Mouse (Mus musculus): ENCODE measurements at regions not wholly inside any gene's neighbourhood (a gene's known extent, or its start where the extent isn't known, plus 50 kb on each side); places are given as distances from the start of the nearest gene placed in this dataset.

- DNase-seq (ENCODE audit: low spot score): no peak
These were observed 51.5 kb upstream of the D7Ertd443e start for GRCm38 (mm10) chr7:134436917-134437316.

- peak; percentile 10 for DNase-seq (ENCODE audit: low spot score)
These were observed 53.8 kb upstream of the D7Ertd443e start for GRCm38 (mm10) chr7:134439281-134439680.

GRCm38 (mm10) chr7:134445008-134445806, 59.7 kb upstream of the D7Ertd443e start:
- no peak for DNase-seq (ENCODE audit: low spot score)

GRCm38 (mm10) chr7:134447648-134448202, 62.3 kb upstream of the D7Ertd443e start:
- DNase-seq (ENCODE audit: low spot score): no peak

- DNase-seq (ENCODE audit: low spot score): no peak
These were observed 63.4 kb upstream of the D7Ertd443e start for GRCm38 (mm10) chr7:134448831-134449230.

DNA sequence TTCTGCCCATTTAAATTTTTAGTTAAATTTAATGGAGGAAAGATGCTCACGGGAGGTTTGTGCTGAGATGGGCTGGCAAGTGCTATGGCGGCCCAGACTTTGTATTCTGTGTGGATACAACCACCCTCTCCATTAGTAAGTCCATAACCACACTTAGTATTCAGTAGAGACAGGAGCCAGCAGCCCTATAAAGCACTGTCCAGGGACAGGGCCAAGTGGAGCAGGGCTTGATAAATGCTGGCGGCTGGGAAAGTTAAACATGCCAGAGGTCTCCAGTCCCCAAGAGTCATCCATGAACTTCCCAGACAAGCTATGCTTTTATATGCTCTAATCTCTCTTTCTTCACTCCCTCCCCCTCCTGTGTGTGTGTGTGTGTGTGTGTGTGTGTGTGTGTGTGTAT, 77.2 kb upstream of the D7Ertd443e start:
- DNase-seq (ENCODE audit: low spot score): no peak

GRCm38 (mm10) chr7:134463380-134463779, 77.9 kb upstream of the D7Ertd443e start:
- DNase-seq (ENCODE audit: low spot score): no peak

DNA sequence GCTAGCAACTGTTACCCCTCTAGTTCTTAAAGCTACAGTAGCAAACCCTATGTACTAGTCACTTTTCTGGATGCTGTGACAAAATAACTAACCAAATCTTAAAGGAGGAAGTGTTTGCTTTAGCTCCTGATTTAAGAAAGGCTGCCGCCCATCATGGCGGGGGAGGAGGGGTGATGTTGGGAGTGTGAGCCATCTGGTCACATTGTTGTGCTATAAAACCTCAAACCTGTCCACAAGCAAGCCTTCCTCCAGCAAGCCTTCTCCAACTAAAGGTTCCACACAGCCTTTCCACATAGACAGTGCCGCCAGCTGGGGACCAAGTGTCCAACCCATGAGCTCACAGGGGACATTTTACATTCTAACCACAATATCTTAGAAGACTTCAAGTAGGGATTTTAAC, 81.8 kb upstream of the D7Ertd443e start:
- DNase-seq (ENCODE audit: low spot score): no peak

- peak; percentile 30 for DNase-seq (ENCODE audit: low spot score)
These were observed 85.8 kb upstream of the D7Ertd443e start for GRCm38 (mm10) chr7:134471286-134471685.

- DNase-seq (ENCODE audit: low spot score): peak; percentile 48
These were observed 105.9 kb upstream of the D7Ertd443e start for GRCm38 (mm10) chr7:134491326-134491725.

DNA sequence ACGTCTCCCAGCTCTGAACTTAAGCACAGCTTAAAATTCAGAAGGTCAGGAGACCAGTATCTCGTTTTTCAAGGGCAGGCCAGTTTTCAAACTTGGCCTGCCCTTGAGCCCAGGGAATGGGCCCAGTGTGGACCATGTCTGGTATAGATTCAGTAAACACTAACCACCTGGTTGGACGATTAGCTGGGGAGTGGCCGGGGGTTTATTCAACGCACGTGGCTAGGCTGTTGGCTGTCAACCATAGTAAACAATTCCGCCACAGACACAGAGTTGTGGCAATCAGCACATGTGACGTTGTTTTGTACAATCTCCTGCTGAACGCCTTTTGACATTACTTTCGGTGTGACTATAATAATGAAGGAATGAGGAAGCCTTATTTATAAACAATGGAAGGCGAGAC, 111.8 kb upstream of the D7Ertd443e start:
- DNase-seq (ENCODE audit: low spot score): no peak

- DNase-seq (ENCODE audit: low spot score): no peak
These were observed 112.4 kb upstream of the D7Ertd443e start for GRCm38 (mm10) chr7:134497870-134498269.

- DNase-seq (ENCODE audit: low spot score): no peak
These were observed 113.3 kb upstream of the D7Ertd443e start for GRCm38 (mm10) chr7:134498716-134499115.

DNA sequence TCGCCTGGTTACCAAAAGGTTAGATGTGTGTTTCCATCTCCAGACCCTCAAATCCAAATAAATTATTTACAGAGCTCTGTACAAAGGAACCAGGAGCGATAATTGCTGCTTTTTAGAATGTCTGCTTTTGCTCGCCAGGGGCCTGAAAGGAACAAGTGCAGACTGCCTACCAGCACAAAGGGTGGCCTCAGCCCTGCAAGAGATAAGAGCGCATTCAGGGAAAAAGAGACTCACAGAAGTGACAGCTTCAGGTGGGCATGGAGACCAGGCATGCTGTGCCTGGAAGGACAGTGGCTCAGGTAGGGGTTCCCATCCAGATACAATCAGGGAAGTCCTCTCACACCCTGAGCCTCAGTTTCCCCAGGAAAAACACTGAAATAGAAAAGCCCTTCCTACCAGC, 114.0 kb upstream of the D7Ertd443e start:
- DNase-seq (ENCODE audit: low spot score): no peak

DNA sequence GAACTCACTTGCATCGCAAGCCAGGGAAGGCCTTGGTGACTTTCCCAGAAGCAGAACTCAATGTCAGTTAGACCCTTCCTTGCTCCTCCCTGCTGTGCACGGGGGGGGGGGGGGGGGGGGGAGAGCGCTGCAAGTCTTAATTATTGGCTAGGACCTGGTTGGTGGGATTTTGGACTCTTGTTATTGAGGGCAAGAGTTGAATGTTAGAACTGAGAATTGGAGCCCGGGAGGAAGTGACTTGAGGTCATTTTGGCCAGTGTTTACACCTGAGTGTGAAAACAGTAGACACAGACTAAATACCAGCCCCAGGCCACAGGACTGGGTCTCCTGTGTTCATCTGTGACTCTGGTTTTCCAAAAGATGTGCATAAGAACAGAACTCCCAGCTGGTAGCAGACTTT, 114.7 kb upstream of the D7Ertd443e start:
- no peak for DNase-seq (ENCODE audit: low spot score)

DNA sequence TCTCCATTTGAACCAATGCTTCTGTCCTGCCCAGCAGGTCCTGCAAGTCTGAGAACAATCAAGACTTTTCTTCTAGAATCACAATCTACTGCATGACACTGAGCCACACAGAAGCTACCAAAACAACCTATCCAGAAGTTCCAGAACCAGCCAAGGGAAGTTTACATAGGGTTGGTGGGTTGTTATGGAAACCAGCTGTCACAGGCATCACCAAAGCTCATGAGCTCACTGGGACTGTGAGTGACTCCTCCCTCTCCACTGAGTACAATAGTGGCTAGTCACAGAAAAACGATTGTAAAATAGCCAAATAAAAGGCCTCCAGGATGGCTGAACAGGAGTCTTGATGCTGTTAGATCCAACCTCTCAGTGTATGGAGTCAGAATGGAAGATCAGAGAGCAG, 115.6 kb upstream of the D7Ertd443e start:
- peak; percentile 30 for DNase-seq (ENCODE audit: low spot score)

DNA sequence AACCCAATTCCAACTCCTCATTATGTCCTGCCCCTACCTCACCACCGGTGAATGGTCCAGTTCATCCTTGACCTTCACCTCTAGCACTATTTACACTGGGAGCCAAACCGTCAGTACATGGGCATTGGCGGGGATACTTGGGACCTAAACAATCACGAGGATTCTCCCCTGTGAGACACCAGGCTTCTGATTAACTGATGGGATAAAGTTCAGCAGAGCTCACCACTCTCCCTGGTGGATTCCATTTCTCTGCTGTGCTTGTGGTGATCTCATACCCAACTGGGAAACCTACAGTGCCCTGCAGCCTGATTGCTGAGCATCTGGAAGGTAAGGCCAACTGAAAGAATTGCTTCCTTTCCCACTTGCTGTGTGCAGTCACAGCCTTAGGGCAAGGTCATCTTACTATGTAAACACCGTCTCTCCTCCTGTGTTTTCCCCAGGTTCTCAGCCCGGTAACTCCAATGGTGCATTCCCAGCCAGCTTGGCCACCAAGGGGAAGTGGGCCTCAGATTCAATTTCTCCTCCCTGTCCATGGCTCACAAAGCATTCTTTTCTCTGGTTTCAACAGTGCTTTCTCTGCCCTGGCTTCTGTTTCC, 125.0 kb upstream of the D7Ertd443e start:
- no peak for DNase-seq (ENCODE audit: low spot score)

- DNase-seq (ENCODE audit: low spot score): no peak
These were observed 134.0 kb upstream of the D7Ertd443e start for GRCm38 (mm10) chr7:134519372-134519975.

DNA sequence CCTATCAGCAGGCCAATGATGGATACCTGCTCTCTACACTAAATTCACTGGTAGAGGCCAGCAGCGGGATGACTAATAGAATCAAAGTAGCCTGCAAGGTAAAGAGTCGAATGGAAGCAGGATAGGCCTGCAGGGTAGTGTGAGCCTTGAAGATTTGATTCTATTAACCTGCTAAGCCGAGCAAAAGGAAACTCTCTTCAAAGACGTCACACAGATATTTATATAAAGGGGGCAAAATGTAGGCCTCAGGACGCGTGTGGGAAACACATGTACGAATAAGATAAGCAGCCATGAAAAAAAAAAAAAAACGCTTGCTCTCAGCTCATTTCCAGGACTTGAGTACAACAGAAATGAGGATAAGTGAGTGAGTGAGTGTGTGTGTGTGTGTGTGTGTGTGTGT, 138.4 kb upstream of the D7Ertd443e start:
- DNase-seq (ENCODE audit: low spot score): no peak

GRCm38 (mm10) chr7:134525041-134525440, 139.6 kb upstream of the D7Ertd443e start:
- no peak for DNase-seq (ENCODE audit: low spot score)

GRCm38 (mm10) chr7:134525461-134525860, 140.0 kb upstream of the D7Ertd443e start:
- no peak for DNase-seq (ENCODE audit: low spot score)

DNA sequence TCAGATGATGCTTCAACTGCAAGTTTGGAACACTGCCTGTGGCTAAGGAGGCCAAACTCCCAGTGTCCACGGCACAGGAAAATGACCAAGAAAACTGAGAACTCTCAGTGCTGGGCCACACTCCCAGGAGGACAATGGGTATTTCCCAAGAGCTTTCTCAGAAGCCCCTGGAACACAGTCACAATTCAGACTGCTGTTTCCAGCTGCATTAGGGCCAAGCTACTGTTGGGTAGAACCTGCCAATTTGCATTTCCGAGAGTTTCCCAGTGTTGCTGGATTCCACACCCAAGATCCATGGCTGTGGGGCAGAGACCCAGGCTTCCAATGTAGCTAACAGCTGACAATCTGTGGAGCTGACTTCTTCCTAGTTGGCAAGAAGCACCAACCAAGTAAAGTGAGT, 141.9 kb upstream of the D7Ertd443e start:
- peak; percentile 15 for DNase-seq (ENCODE audit: low spot score)

DNA sequence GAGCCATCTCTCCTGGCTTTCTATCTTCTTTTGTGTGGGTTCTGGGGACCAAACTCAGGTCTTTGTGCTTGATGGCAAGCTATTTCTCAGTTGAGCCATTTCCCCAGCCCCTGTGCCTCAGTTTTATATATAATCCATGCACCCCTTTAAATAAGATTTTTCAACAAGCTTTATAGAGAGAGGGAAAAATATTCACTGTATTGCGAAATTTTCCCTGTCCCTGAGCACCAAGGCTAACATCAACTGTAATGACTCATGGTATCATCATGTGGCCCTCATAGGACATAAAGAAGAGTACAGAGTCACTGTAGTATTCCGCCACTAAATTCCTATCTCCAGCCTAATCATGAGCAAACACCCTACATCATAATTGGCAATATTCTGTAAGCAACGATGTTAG, 142.4 kb upstream of the Dock1 start:
- DNase-seq (ENCODE audit: low spot score): no peak
